Mouse (Mus musculus) ES-Bruce4 (cell line): ENCODE data around the gene Pde4d. TPM values are rescaled to one million over a fixed set of nuclear protein-coding genes. Genes with fewer than 3 reads are reported as not detected.

Experiments used
- H3K27ac ChIP-seq: 2 replicates; pipeline ENCODE4 v1.5.1; 2012; ENCODE audit warnings: low read length, inconsistent platforms; ENCODE audit not compliant: insufficient read depth
- H3K27me3 ChIP-seq: 2 replicates; pipeline ENCODE4 v1.6.1; 2012; ENCODE audit warnings: mild to moderate bottlenecking, low read length, inconsistent platforms; ENCODE audit not compliant: control insufficient read depth, poor library complexity, insufficient read depth, severe bottlenecking
- H3K36me3 ChIP-seq: 2 replicates; pipeline ENCODE4 v1.6.1; 2012; ENCODE audit warnings: inconsistent platforms, mild to moderate bottlenecking, low read length, moderate library complexity; ENCODE audit not compliant: control insufficient read depth, poor library complexity, insufficient read depth, severe bottlenecking
- H3K4me1 ChIP-seq: one replicate; pipeline ENCODE4 v1.8.1; 2011; ENCODE audit warnings: low read length; ENCODE audit not compliant: control insufficient read depth, insufficient read depth
- H3K4me3 ChIP-seq: 2 replicates; pipeline ENCODE4 v1.5.1; 2011; ENCODE audit warnings: low read depth, mild to moderate bottlenecking, low read length
- H3K9ac ChIP-seq: 2 replicates; pipeline ENCODE4 v1.6.1; 2012; ENCODE audit warnings: low read depth, mild to moderate bottlenecking, inconsistent platforms; ENCODE audit not compliant: poor library complexity, severe bottlenecking
- H3K9me3 ChIP-seq: replicated peaks from 2 replicates; pipeline ENCODE4 v1.6.1; 2012; ENCODE audit warnings: mild to moderate bottlenecking, low read length, inconsistent platforms; ENCODE audit not compliant: control insufficient read depth, poor library complexity, insufficient read depth, severe bottlenecking
- CTCF ChIP-seq: IDR thresholded peaks from one replicate; pipeline ENCODE4 v1.8.1; 2011; ENCODE audit warnings: low read depth, low read length
- EP300 ChIP-seq: IDR thresholded peaks from 2 replicates; pipeline ENCODE4 v1.6.1; 2011; ENCODE audit warnings: low read depth, low read length; ENCODE audit not compliant: insufficient read depth
- POLR2A ChIP-seq: IDR thresholded peaks from one replicate; pipeline ENCODE4 v1.8.1; 2011; ENCODE audit warnings: low read length; ENCODE audit not compliant: insufficient read depth
- polyA plus RNA-seq: library from polyadenylated mRNA; stranded (reverse); fragments of >200 nt; gene quantifications from 2 replicates; pipeline ENCODE4 v1.2.4, GENCODE M21; 2011; ENCODE audit warnings: low read depth; ENCODE audit not compliant: missing spikeins, insufficient read depth, insufficient read length

The Pde4d gene
- polyA plus RNA-seq, 1 experiment: 5.0 TPM

DNA sequence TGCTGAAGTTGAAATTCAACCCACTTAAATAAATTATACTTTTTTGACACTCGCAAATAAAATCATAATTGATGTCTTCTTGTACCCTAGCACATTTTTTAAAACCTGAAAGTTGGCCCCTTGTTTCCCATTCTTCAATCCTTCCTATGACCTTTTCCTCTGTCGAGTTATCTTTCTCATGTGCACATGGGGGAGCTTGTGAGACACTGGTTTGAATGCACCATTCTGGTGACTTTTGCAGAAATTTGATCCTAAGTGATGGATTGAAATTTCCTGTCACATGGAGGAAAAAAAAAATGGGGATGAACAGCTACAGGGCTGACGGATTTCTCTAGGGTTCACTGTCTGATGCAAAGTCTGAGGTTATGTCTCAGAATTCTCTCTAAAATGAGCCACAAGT is 181.5 kb downstream of the Pde4d start:
- no peaks in the 10 kb centered on the region for H3K4me1 ChIP-seq
- H3K27me3 ChIP-seq: no peaks in the 10 kb centered on the region
- H3K9me3 ChIP-seq: no peaks in the 10 kb centered on the region
- TF ChIP-seq EP300: no peak
- TF ChIP-seq POLR2A: no peak
- no peak for TF ChIP-seq CTCF
- H3K27ac ChIP-seq: no peak overlapping the region
- H3K9ac ChIP-seq: no peak overlapping the region
- H3K36me3 ChIP-seq: no peaks in the 10 kb centered on the region
- H3K4me3 ChIP-seq: no peak overlapping the region

DNA sequence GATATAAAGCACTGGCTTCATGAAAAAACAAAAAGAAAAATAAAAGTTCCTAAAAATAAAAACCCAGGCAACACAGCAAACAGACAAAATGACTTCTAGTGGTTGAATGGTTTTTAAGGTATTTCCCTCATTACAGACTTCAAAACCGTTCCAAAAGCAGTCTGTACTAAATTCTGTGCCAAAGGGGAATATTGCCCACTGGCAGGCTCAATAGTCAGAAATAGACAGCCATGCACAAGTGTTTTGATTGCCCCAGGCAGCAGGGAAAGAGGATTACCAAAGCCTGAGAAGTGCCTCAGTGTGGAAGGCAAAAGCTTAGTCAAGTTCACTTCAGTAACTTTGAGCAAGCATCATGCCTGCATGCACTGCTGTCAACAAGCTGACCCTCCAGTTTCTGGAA is 186.8 kb downstream of the Pde4d start:
- Histone ChIP-seq H3K9ac (no peak overlapping the region), H3K27me3 (no peaks in the 10 kb centered on the region), H3K9me3 (no peaks in the 10 kb centered on the region), H3K4me3 (no peak overlapping the region), H3K4me1 (no peaks in the 10 kb centered on the region), H3K36me3 (no peaks in the 10 kb centered on the region), H3K27ac (no peak overlapping the region)
- no peak for TF ChIP-seq CTCF
- no peak for TF ChIP-seq EP300
- TF ChIP-seq POLR2A: no peak

- Histone ChIP-seq H3K27ac (no peak overlapping the region), H3K4me3 (no peak overlapping the region), H3K9me3 (no peaks in the 10 kb centered on the region), H3K27me3 (peaks cover 2% of the 10 kb centered on the region; the same call in 1 of the 2 replicates), H3K36me3 (no peaks in the 10 kb centered on the region), H3K9ac (no peak overlapping the region), H3K4me1 (no peaks in the 10 kb centered on the region)
- no peak for TF ChIP-seq EP300
- TF ChIP-seq POLR2A: no peak
- no peak for TF ChIP-seq CTCF
Measured at GRCm38 (mm10) chr13:108642259-108642658, 192.5 kb downstream of the Pde4d start.

- H3K27ac ChIP-seq: no peak overlapping the region
- H3K4me1 ChIP-seq: no peaks in the 10 kb centered on the region
- H3K9me3 ChIP-seq: no peaks in the 10 kb centered on the region
- H3K4me3 ChIP-seq: no peak overlapping the region
- TF ChIP-seq EP300 (no peak), CTCF (no peak), POLR2A (no peak)
- H3K36me3 ChIP-seq: no peaks in the 10 kb centered on the region
- H3K27me3 ChIP-seq: peaks cover 2% of the 10 kb centered on the region; the same call in 1 of the 2 replicates
- no peak overlapping the region for H3K9ac ChIP-seq
Measured at GRCm38 (mm10) chr13:108646801-108647200, 197.1 kb downstream of the Pde4d start.

DNA sequence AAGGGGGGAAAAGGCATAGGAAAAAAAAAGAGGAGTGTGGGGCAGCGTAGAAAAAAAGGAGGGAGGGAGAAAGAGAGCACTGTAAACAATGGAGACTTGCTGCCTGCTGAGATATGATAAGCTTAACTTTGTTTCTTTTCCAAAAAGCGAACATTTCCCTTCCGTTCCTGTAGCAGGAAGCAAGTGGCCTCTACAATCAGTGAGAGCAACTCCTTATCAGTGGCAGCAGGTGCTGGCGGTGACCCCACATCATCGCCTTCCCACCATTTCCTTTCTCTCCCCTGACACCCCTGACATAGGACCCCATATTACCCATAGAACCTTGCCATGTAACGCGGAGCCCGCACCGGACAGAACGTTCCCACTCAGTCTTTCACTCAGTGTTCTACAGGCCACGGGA is 197.5 kb downstream of the Pde4d start:
- TF ChIP-seq POLR2A (no peak), CTCF (no peak), EP300 (no peak)
- no peaks in the 10 kb centered on the region for H3K4me1 ChIP-seq

GRCm38 (mm10) chr13:108654026-108654723 is 204.4 kb downstream of the Pde4d start:
- Histone ChIP-seq H3K36me3 (no peaks in the 10 kb centered on the region), H3K9me3 (no peaks in the 10 kb centered on the region), H3K4me1 (no peaks in the 10 kb centered on the region), H3K27ac (no peak overlapping the region), H3K4me3 (no peak overlapping the region), H3K9ac (no peak overlapping the region), H3K27me3 (no peaks in the 10 kb centered on the region)
- no peak for TF ChIP-seq CTCF

More for the DNA sequence above, 197.5 kb downstream of the Pde4d start:
- Histone ChIP-seq H3K9ac (no peak overlapping the region), H3K4me3 (no peak overlapping the region), H3K9me3 (no peaks in the 10 kb centered on the region), H3K27ac (no peak overlapping the region), H3K27me3 (peaks cover 2% of the 10 kb centered on the region; the same call in 1 of the 2 replicates), H3K36me3 (no peaks in the 10 kb centered on the region)
